Mouse (Mus musculus): ENCODE measurements at regions not wholly inside any gene's neighbourhood (a gene's known extent, or its start where the extent isn't known, plus 50 kb on each side); places are given as distances from the start of the nearest gene placed in this dataset.

DNA sequence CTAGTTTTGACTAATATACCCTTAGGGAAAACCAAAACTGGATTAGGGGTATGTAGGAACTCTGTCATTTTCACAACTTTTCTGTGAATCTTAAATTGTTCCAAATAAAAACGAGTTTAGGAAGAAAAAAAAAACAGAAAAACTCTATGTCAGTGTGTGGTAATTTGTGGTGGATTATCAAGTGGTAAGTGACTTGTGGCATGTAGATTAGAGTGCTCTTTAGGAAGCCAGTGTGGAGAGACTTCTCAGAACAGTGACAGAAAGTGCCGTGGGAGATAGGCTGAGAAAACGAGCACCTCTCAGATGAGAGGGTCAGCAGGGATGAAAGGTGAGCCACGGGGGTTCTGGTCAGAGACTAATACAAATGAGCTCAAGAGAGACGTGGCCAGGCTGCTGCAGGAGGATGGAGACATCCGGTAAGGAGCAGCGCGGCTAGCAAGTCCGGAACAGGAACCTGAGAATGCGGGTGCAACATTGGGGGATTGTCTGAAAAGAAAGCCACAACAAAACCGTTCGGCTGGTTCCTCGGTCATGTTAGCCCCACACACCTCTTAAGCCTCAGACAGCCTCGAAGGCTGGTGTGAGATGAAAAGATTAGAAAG lies 161.3 kb downstream of the Cysltr2 start:
- H3K36me3 ChIP-seq (replicated peaks in 1 of 2; ENCODE audit: control insufficient read depth in 1 of 2, insufficient read depth in 1 of 2, low read length in 1 of 2), result no peaks in the 10 kb centered on the region
- dilution Hi-C loops (cut with MboI; ENCODE audit: extremely low pct_ligation_motif_present, extremely low pct_unique_long_range_greater_than_20kb, low sequenced_read_pairs), result no loop called here
- H3K27ac ChIP-seq (ENCODE audit: insufficient read depth, low read depth), result peak overlapping the region; percentile 88
- peak overlapping the region; percentile 83 for H3K4me2 ChIP-seq (ENCODE audit: insufficient read depth, low read depth, poor library complexity, severe bottlenecking)
- TF ChIP-seq MAZ (IDR thresholded peaks at IDR 0.05; ENCODE audit: low read depth, low read length) (0 out of 2 replicates have a peak, but pooled peaks have one; percentile 70), PAX5 (IDR thresholded peaks at IDR 0.05; ENCODE audit: low read length) (no peak), CHD2 (IDR thresholded peaks at IDR 0.05; ENCODE audit: low read length) (peak; percentile 69), UBTF (IDR thresholded peaks at IDR 0.05; ENCODE audit: low read depth, low read length) (0 out of 2 replicates have a peak, but pooled peaks have one; percentile 82), EP300 (IDR thresholded peaks at IDR 0.05; ENCODE audit: low read length) (peak; percentile 18; the same call in 1 of the 2 replicates), ZMIZ1 (IDR thresholded peaks at IDR 0.05; ENCODE audit: low read depth, low read length) (peak; percentile 44; the same call in 1 of the 2 replicates), CTCF (conservative IDR thresholded peaks at IDR 0.05 in 1 of 2, IDR thresholded peaks at IDR 0.05 in 1 of 2; ENCODE audit: low read depth in 2 of 2, low read length in 2 of 2) (no peak), TBP (conservative IDR thresholded peaks at IDR 0.05; ENCODE audit: low read depth, low read length) (peak; percentile 81), KAT2A (IDR thresholded peaks at IDR 0.05; ENCODE audit: insufficient replicate concordance, low read length) (0 out of 2 replicates have a peak, but pooled peaks have one; percentile 47), MYC (IDR thresholded peaks at IDR 0.05; ENCODE audit: low read depth, low read length) (peak; percentile 79), ELF1 (IDR thresholded peaks at IDR 0.05; ENCODE audit: low read depth, low read length) (peak; percentile 83), JUN (IDR thresholded peaks at IDR 0.05; ENCODE audit: insufficient read depth, low read depth, low read length) (no peak; the same call in 1 of the 2 replicates), RCOR1 (conservative IDR thresholded peaks at IDR 0.05; ENCODE audit: low read depth, low read length) (peak; percentile 73; the same call in 1 of the 2 replicates), HCFC1 (IDR thresholded peaks at IDR 0.05; ENCODE audit: low read depth, low read length) (peak; percentile 72), RAD21 (IDR thresholded peaks at IDR 0.05; ENCODE audit: low read depth, low read length) (no peak; the same call in none of the 2 replicates), SIN3A (IDR thresholded peaks at IDR 0.05; ENCODE audit: low read length) (peak; percentile 43), MAX (IDR thresholded peaks at IDR 0.05; ENCODE audit: low read length) (peak; percentile 71; the same call in 1 of the 2 replicates), POLR2A (IDR thresholded peaks at IDR 0.05; ENCODE audit: low read depth, low read length) (peak; percentile 63), SMC3 (IDR thresholded peaks at IDR 0.05; ENCODE audit: low read depth, low read length) (peak; percentile 38), ZNF384 (IDR thresholded peaks at IDR 0.05; ENCODE audit: low read depth, low read length) (peak; percentile 43), MEF2A (IDR thresholded peaks at IDR 0.05; ENCODE audit: borderline replicate concordance, low read depth, low read length) (peak; percentile 20; the same call in 1 of the 2 replicates), NELFE (IDR thresholded peaks at IDR 0.05; ENCODE audit: low read depth, low read length) (peak; percentile 71), ZKSCAN1 (IDR thresholded peaks at IDR 0.05; ENCODE audit: borderline replicate concordance, low read depth, low read length) (no peak), TCF12 (IDR thresholded peaks at IDR 0.05; ENCODE audit: low read depth, low read length) (peak; percentile 75), MAFK (IDR thresholded peaks at IDR 0.05; ENCODE audit: insufficient replicate concordance, low read length) (no peak), ETS1 (conservative IDR thresholded peaks at IDR 0.05; ENCODE audit: low read depth, low read length) (peak; percentile 55), GABPA (IDR thresholded peaks at IDR 0.05; ENCODE audit: insufficient replicate concordance, low read depth, low read length) (no peak), CHD1 (IDR thresholded peaks at IDR 0.05; ENCODE audit: low read depth, low read length) (peak; percentile 95), ZC3H11A (IDR thresholded peaks at IDR 0.05; ENCODE audit: low read depth, low read length) (no peak), IRF4 (IDR thresholded peaks at IDR 0.05; ENCODE audit: low read depth, low read length) (peak; percentile 78; the same call in 1 of the 2 replicates), E2F4 (IDR thresholded peaks at IDR 0.05; ENCODE audit: insufficient replicate concordance, low read depth, low read length) (0 out of 2 replicates have a peak, but pooled peaks have one; percentile 61), MXI1 (IDR thresholded peaks at IDR 0.05; ENCODE audit: low read depth, low read length) (peak; percentile 60; the same call in 1 of the 2 replicates), POLR2AphosphoS2 (IDR thresholded peaks at IDR 0.05; ENCODE audit: low read depth, low read length) (no peak), USF1 (IDR thresholded peaks at IDR 0.05; ENCODE audit: low read depth, low read length) (no peak), BHLHE40 (IDR thresholded peaks at IDR 0.05; ENCODE audit: low read depth, low read length) (no peak; the same call in none of the 2 replicates), USF2 (conservative IDR thresholded peaks at IDR 0.05; ENCODE audit: low read depth, low read length) (no peak), NRF1 (IDR thresholded peaks at IDR 0.05; ENCODE audit: low read depth, low read length) (0 out of 2 replicates have a peak, but pooled peaks have one; percentile 42), JUND (conservative IDR thresholded peaks at IDR 0.05; ENCODE audit: low read depth, low read length) (no peak; the same call in 1 of the 2 replicates)
- H3K4me3 ChIP-seq (replicated peaks in 1 of 3; ENCODE audit: low read depth in 2 of 3, low read length in 2 of 3, poor library complexity in 1 of 3), result no peak overlapping the region
- H3K27me3 ChIP-seq (replicated peaks), result no peaks in the 10 kb centered on the region
- in situ Hi-C loops (cut with MboI; ENCODE audit: low pct_ligation_motif_present, low pct_unique_long_range_greater_than_20kb, low sequenced_read_pairs), result loop anchor here (5.0 to 10.0 kb wide), 2 partner anchors 57 to 95 kb away; no protein-coding TSS in a partner anchor
- H3K79me2 ChIP-seq (replicated peaks; ENCODE audit: control insufficient read depth, extremely low read depth, insufficient read depth, poor library complexity, severe bottlenecking), result no peaks in the 10 kb centered on the region
- peaks cover 15 to 39% of the 10 kb centered on the region in 2 experiments for H3K4me1 ChIP-seq (ENCODE audit: control insufficient read depth in 1 of 2, insufficient read depth in 2 of 2)
- DNase-seq (ENCODE audit: extremely low read depth), result peak; percentile 73
- peak overlapping the region; percentile 76 for H3K9ac ChIP-seq (ENCODE audit: insufficient read depth, low read depth)
- no peaks in the 10 kb centered on the region for H3K9me3 ChIP-seq (replicated peaks; ENCODE audit: low read length)
